Mouse (Mus musculus) intestine, embryonic 16.5 days (tissue): Measurements from ENCODE around the gene Cplx3. TPM values are rescaled to one million over a fixed set of nuclear protein-coding genes. Genes with fewer than 3 reads are reported as not detected.

Source experiments
- ATAC-seq: fragments of 200-750 bp; cut with Nextera tagmentation; 2 replicates; pipeline ENCODE4 v1.8.0; 2017; ENCODE audit warnings: moderate TSS enrichment, moderate library complexity
- H3K27ac ChIP-seq: fragments of 300-500 bp; sonication (generic); 2 replicates; pipeline ENCODE4 v1.5.1; 2014; ENCODE audit warnings: mild to moderate bottlenecking, low read length
- H3K27me3 ChIP-seq: fragments of 300-500 bp; sonication (generic); replicated peaks from 2 replicates; pipeline ENCODE4 v1.6.1; 2014; ENCODE audit warnings: low read length, control low read depth, mixed read lengths; ENCODE audit not compliant: control insufficient read depth, insufficient read depth
- H3K36me3 ChIP-seq: fragments of 300-500 bp; sonication (generic); 2 replicates; pipeline ENCODE4 v1.6.1; 2014; ENCODE audit warnings: low read length, control low read depth; ENCODE audit not compliant: control insufficient read depth, insufficient read depth
- H3K4me1 ChIP-seq: fragments of 300-500 bp; sonication (generic); 2 replicates; pipeline ENCODE4 v1.6.1; 2014; ENCODE audit warnings: low read length, control low read depth, mixed read lengths; ENCODE audit not compliant: control insufficient read depth, insufficient read depth
- H3K4me2 ChIP-seq: fragments of 300-500 bp; sonication (generic); 2 replicates; pipeline ENCODE4 v1.6.1; 2014; ENCODE audit warnings: low read depth, low read length, control low read depth
- H3K4me3 ChIP-seq: fragments of 300-500 bp; sonication (generic); 2 replicates; pipeline ENCODE4 v1.5.1; 2014; ENCODE audit warnings: mild to moderate bottlenecking, low read length
- H3K9ac ChIP-seq: fragments of 300-500 bp; sonication (generic); 2 replicates; pipeline ENCODE4 v1.6.1; 2014; ENCODE audit warnings: low read depth, low read length
- H3K9me3 ChIP-seq: fragments of 300-500 bp; sonication (generic); 2 replicates; pipeline ENCODE4 v1.6.1; 2016; ENCODE audit warnings: low read length, control low read depth; ENCODE audit not compliant: control insufficient read depth
- WGBS: fragments of 180-500 bp; shearing (Covaris S2); extraction: QIAGEN DNeasy Blood & Tissue Kit; methylation state at CpG from one replicate; pipeline ENCODE4 v1.1.7; 2014; 5-methylcytosine and 5-hydroxymethylcytosine counted together
- polyA plus RNA-seq: library from polyadenylated mRNA; unstranded; fragments of >200 nt; fragmentation: Nextera tagmentation; extraction: Ambion mirVana; gene quantifications from 2 replicates; pipeline ENCODE4 v1.2.1, GENCODE M21; 2015

Cplx3 gene
- polyA plus RNA-seq, 1 experiment from 2014 or later, result not detected

GRCm38 (mm10) chr9:57646551-57647103 lies 40.5 kb upstream of the Cplx3 start:
- Histone ChIP-seq H3K27me3 (no peaks in the 10 kb centered on the region), H3K4me3 (no peak overlapping the region), H3K9ac (no peak overlapping the region), H3K4me2 (no peak overlapping the region), H3K36me3 (peaks cover 2% of the 10 kb centered on the region; the same call in 1 of the 2 replicates), H3K27ac (peak overlapping the region; percentile 38), H3K4me1 (peaks cover 50% of the 10 kb centered on the region), H3K9me3 (no peaks in the 10 kb centered on the region)
- ATAC-seq, result no peak
- 68% methylated on average over 12 of the region's 12 CpGs for WGBS

- H3K4me1 ChIP-seq, result peaks cover 52% of the 10 kb centered on the region
- peak; percentile 81 for ATAC-seq
- peaks cover 2% of the 10 kb centered on the region; the same call in 1 of the 2 replicates for H3K36me3 ChIP-seq
- H3K4me2 ChIP-seq, result peak overlapping the region; percentile 85
- peak overlapping the region; percentile 99 for H3K9ac ChIP-seq
- H3K4me3 ChIP-seq, result peak overlapping the region; percentile 96
- H3K9me3 ChIP-seq, result no peaks in the 10 kb centered on the region
- no peaks in the 10 kb centered on the region for H3K27me3 ChIP-seq
- under 1% methylated on average over 84 of the region's 85 CpGs for WGBS
- H3K27ac ChIP-seq, result peak overlapping the region; percentile 98
Measured at GRCm38 (mm10) chr9:57644944-57645893, 39.1 kb upstream of the Cplx3 start.

- Histone ChIP-seq H3K27me3 (no peaks in the 10 kb centered on the region), H3K4me2 (peak overlapping the region; percentile 85), H3K9ac (peak overlapping the region; percentile 99), H3K4me3 (peak overlapping the region; percentile 96), H3K9me3 (no peaks in the 10 kb centered on the region), H3K4me1 (peaks cover 59% of the 10 kb centered on the region), H3K27ac (peak overlapping the region; percentile 98), H3K36me3 (peaks cover 2% of the 10 kb centered on the region; the same call in 1 of the 2 replicates)
- no peak for ATAC-seq
- 0% methylated on average over 18 of the region's 18 CpGs for WGBS
Measured at GRCm38 (mm10) chr9:57644442-57644943, 38.4 kb upstream of the Cplx3 start.

GRCm38 (mm10) chr9:57643856-57644180 lies 37.7 kb upstream of the Cplx3 start:
- no peak for ATAC-seq
- H3K9ac ChIP-seq, result peak overlapping the region; percentile 99
- no peaks in the 10 kb centered on the region for H3K27me3 ChIP-seq
- WGBS, result 27% methylated on average over 7 of the region's 7 CpGs
- peak overlapping the region; percentile 96 for H3K4me3 ChIP-seq
- H3K4me1 ChIP-seq, result peaks cover 65% of the 10 kb centered on the region
- H3K27ac ChIP-seq, result peak overlapping the region; percentile 98
- no peaks in the 10 kb centered on the region for H3K9me3 ChIP-seq
- H3K36me3 ChIP-seq, result peaks cover 2% of the 10 kb centered on the region; the same call in 1 of the 2 replicates
- H3K4me2 ChIP-seq, result peak overlapping the region; percentile 85

GRCm38 (mm10) chr9:57643169-57643855 lies 37.2 kb upstream of the Cplx3 start:
- no peak for ATAC-seq
- Histone ChIP-seq H3K4me1 (peaks cover 66% of the 10 kb centered on the region), H3K27ac (peak overlapping the region; percentile 98)

GRCm38 (mm10) chr9:57641775-57642550 lies 35.9 kb upstream of the Cplx3 start:
- WGBS, result 81% methylated on average over 13 of the region's 13 CpGs
- H3K4me1 ChIP-seq, result peaks cover 76% of the 10 kb centered on the region
- H3K27ac ChIP-seq, result peak overlapping the region; percentile 98
- no peak overlapping the region for H3K4me3 ChIP-seq
- no peaks in the 10 kb centered on the region for H3K9me3 ChIP-seq
- H3K36me3 ChIP-seq, result peaks cover 2% of the 10 kb centered on the region; the same call in 1 of the 2 replicates
- ATAC-seq, result no peak
- peak overlapping the region; percentile 99 for H3K9ac ChIP-seq
- no peaks in the 10 kb centered on the region for H3K27me3 ChIP-seq
- H3K4me2 ChIP-seq, result no peak overlapping the region; the same call in 1 of the 2 replicates

More at GRCm38 (mm10) chr9:57643169-57643855, 37.2 kb upstream of the Cplx3 start:
- Histone ChIP-seq H3K9me3 (no peaks in the 10 kb centered on the region), H3K9ac (peak overlapping the region; percentile 99), H3K27me3 (no peaks in the 10 kb centered on the region), H3K4me2 (peak overlapping the region; percentile 85), H3K4me3 (peak overlapping the region; percentile 96), H3K36me3 (peaks cover 2% of the 10 kb centered on the region; the same call in 1 of the 2 replicates)
- WGBS, result 58% methylated on average over 9 of the region's 9 CpGs

- Histone ChIP-seq H3K9ac (peak overlapping the region; percentile 64; the same call in 1 of the 2 replicates), H3K9me3 (no peaks in the 10 kb centered on the region), H3K4me2 (peak overlapping the region; percentile 53), H3K36me3 (peaks cover 2% of the 10 kb centered on the region; the same call in 1 of the 2 replicates), H3K4me3 (peak overlapping the region; percentile 41; the same call in 1 of the 2 replicates), H3K27me3 (no peaks in the 10 kb centered on the region), H3K27ac (peak overlapping the region; percentile 94), H3K4me1 (peaks cover 75% of the 10 kb centered on the region)
- ATAC-seq, result no peak
- 74% methylated on average over 1 of the region's 1 CpGs for WGBS
Measured at GRCm38 (mm10) chr9:57641022-57641421, 34.9 kb upstream of the Cplx3 start.

- Histone ChIP-seq H3K36me3 (peaks cover 2% of the 10 kb centered on the region; the same call in 1 of the 2 replicates), H3K9me3 (no peaks in the 10 kb centered on the region), H3K27ac (peak overlapping the region; percentile 94), H3K27me3 (no peaks in the 10 kb centered on the region), H3K9ac (peak overlapping the region; percentile 64), H3K4me2 (peak overlapping the region; percentile 53), H3K4me3 (peak overlapping the region; percentile 41), H3K4me1 (peaks cover 77% of the 10 kb centered on the region)
- peak; percentile 73 for ATAC-seq
- WGBS, result 10% methylated on average over 15 of the region's 15 CpGs
Measured at GRCm38 (mm10) chr9:57640384-57640783, 34.3 kb upstream of the Cplx3 start.
